Comparison of ENCODE assay signal across 23 mouse cellular contexts in genomic region chr7:143020764-143021163, GRCm38 (mm10). TPM values are rescaled to one million over a fixed set of nuclear protein-coding genes. Genes with fewer than 3 reads are reported as not detected.
DNase-seq lines count a peak whose midpoint lies in the region; ATAC-seq and TF ChIP-seq lines count a peak whose summit lies in the region.
"Had no signal": no experiment of that assay in that cellular context is flagged by ENCODE, and none has a peak within 500 bp of the region (broad histone marks: within the 10 kb centered on the region; RNA-seq: fewer than 3 reads in every experiment).

No protein-coding gene starts in this region.

- TF ChIP-seq POLR2A in heart, adult 2 months (IDR thresholded peaks at IDR 0.05; ENCODE audit: insufficient read depth, low read depth, low read length): no peak
- TF ChIP-seq POLR2A in MEL (IDR thresholded peaks at IDR 0.05; ENCODE audit: control insufficient read depth in 1 of 2, insufficient read depth in 1 of 2, low read depth in 1 of 2, low read length in 2 of 2, poor library complexity in 1 of 2): no peak

- DNase-seq in heart, adult 2 months: peak in 1 of 2 experiments; percentile 54
- DNase-seq in layer of hippocampus, adult 9-11 months: peak; percentile 82
- DNase-seq in layer of hippocampus, adult 9-10 months (ENCODE audit: low spot score): no peak
- peak; percentile 19 for DNase-seq in MEL (ENCODE audit: low read depth, low spot score)
- DNase-seq: adrenal gland, postnatal 10 days; cerebellum, adult 11-12 months; cerebellum, postnatal 25 days; embryo, embryonic 11 days; kidney, postnatal 25 days; layer of hippocampus, postnatal 36 days; liver; lung, adult 18-20 months; retina, postnatal 1 day; thymus, postnatal 25 days had no signal

- H3K79me2 ChIP-seq in heart, adult 2 months (replicated peaks; ENCODE audit: control insufficient read depth, insufficient read depth, low read length): no peaks in the 10 kb centered on the region
- no peaks in the 10 kb centered on the region for H3K79me2 ChIP-seq in MEL (ENCODE audit: control insufficient read depth, insufficient read depth, low read length, poor library complexity)

- TF ChIP-seq EP300 in heart, adult 2 months (IDR thresholded peaks at IDR 0.05; ENCODE audit: insufficient read depth, low read depth, low read length): no peak
- no peak for TF ChIP-seq EP300 in MEL (IDR thresholded peaks at IDR 0.05; ENCODE audit: low read depth in 1 of 2, low read length in 2 of 2)

- H3K27me3 ChIP-seq in heart, adult 2 months (ENCODE audit: control insufficient read depth, insufficient read depth, low read length): no peaks in the 10 kb centered on the region
- no peaks in the 10 kb centered on the region for H3K27me3 ChIP-seq in heart, embryonic 11.5 days (ENCODE audit: control insufficient read depth, insufficient read depth, low read length)
- H3K27me3 ChIP-seq in MEL (ENCODE audit: control insufficient read depth in 1 of 2, insufficient read depth in 2 of 2, low read length in 2 of 2): no peaks in the 10 kb centered on the region
- H3K27me3 ChIP-seq in intestine, embryonic 16.5 days (replicated peaks; ENCODE audit: control insufficient read depth, insufficient read depth, low read length): peaks cover 7% of the 10 kb centered on the region; the same call in 1 of the 2 replicates
- H3K27me3 ChIP-seq: forebrain, embryonic 12.5 days had no signal

- H3K27ac ChIP-seq in heart, adult 2 months: peak overlapping the region; percentile 27; the same call in 1 of the 2 replicates
- H3K27ac ChIP-seq in heart, embryonic 11.5 days (ENCODE audit: low read depth, low read length): no peak overlapping the region
- H3K27ac ChIP-seq in MEL (ENCODE audit: control insufficient read depth, low read depth, low read length): peak overlapping the region; percentile 41
- H3K27ac ChIP-seq in intestine, embryonic 16.5 days (ENCODE audit: low read length): no peak overlapping the region
- H3K27ac ChIP-seq: forebrain, embryonic 12.5 days; hindbrain, embryonic 10.5 days; hindbrain, postnatal 0 days had no signal

- peaks cover 10% of the 10 kb centered on the region for H3K4me1 ChIP-seq in heart, adult 2 months (ENCODE audit: control insufficient read depth, insufficient read depth, low read length)
- peaks cover 17% of the 10 kb centered on the region for H3K4me1 ChIP-seq in heart, embryonic 11.5 days (ENCODE audit: control insufficient read depth, insufficient read depth, low read length)
- peaks cover 27 to 52% of the 10 kb centered on the region in 2 experiments for H3K4me1 ChIP-seq in MEL (ENCODE audit: control insufficient read depth in 1 of 2, insufficient read depth in 2 of 2, low read length in 2 of 2)
- H3K4me1 ChIP-seq in intestine, embryonic 16.5 days (ENCODE audit: control insufficient read depth, insufficient read depth, low read length): peaks cover 20% of the 10 kb centered on the region

- H3K4me2 ChIP-seq in heart, embryonic 11.5 days: no peak overlapping the region
- no peak overlapping the region for H3K4me2 ChIP-seq in intestine, embryonic 16.5 days (ENCODE audit: low read depth, low read length)
- H3K4me2 ChIP-seq: forebrain, embryonic 12.5 days had no signal

- H3K36me3 ChIP-seq in heart, adult 2 months (ENCODE audit: control insufficient read depth, insufficient read depth, low read length): no peaks in the 10 kb centered on the region; the same call in 1 of the 2 replicates
- H3K36me3 ChIP-seq in heart, embryonic 11.5 days (ENCODE audit: control insufficient read depth, insufficient read depth, low read length): no peaks in the 10 kb centered on the region
- peaks cover 4 to 51% of the 10 kb centered on the region in 2 experiments; a peak in 3 of 4 replicates for H3K36me3 ChIP-seq in MEL (ENCODE audit: control insufficient read depth in 1 of 2, insufficient read depth in 2 of 2, low read length in 2 of 2)
- H3K36me3 ChIP-seq in intestine, embryonic 16.5 days (ENCODE audit: control insufficient read depth, insufficient read depth, low read length): no peaks in the 10 kb centered on the region

- no peak overlapping the region for H3K9ac ChIP-seq in heart, adult 2 months (ENCODE audit: low read depth, low read length)
- H3K9ac ChIP-seq in heart, embryonic 11.5 days (ENCODE audit: low read depth, low read length): no peak overlapping the region
- no peak overlapping the region; the same call in 1 of the 2 replicates for H3K9ac ChIP-seq in MEL (ENCODE audit: control insufficient read depth, low read depth, low read length, poor library complexity, severe bottlenecking)
- H3K9ac ChIP-seq in intestine, embryonic 16.5 days (ENCODE audit: low read depth, low read length): no peak overlapping the region
- H3K9ac ChIP-seq: forebrain, embryonic 12.5 days had no signal

- no peak for ATAC-seq in heart, embryonic 11.5 days (replicated peaks; ENCODE audit: insufficient number of reproducible peaks, low FRiP score, low TSS enrichment)
- peak; percentile 26 for ATAC-seq in inflammation-experienced regulatory T-cells, adult 6 months
- no peak for ATAC-seq in erythroid progenitor cell, adult 5-6 weeks (replicated peaks; ENCODE audit: low FRiP score, poor library complexity, severe bottlenecking)
- ATAC-seq in intestine, embryonic 16.5 days: no peak
- ATAC-seq: hindbrain, postnatal 0 days had no signal

- H3K4me3 ChIP-seq in heart, adult 2 months: no peak overlapping the region
- no peak overlapping the region for H3K4me3 ChIP-seq in heart, embryonic 11.5 days (ENCODE audit: low read depth, low read length)
- no peak overlapping the region for H3K4me3 ChIP-seq in MEL (ENCODE audit: control insufficient read depth in 1 of 2, insufficient read depth in 1 of 2, low read depth in 2 of 2, low read length in 2 of 2)
- no peak overlapping the region for H3K4me3 ChIP-seq in intestine, embryonic 16.5 days (ENCODE audit: low read length)
- H3K4me3 ChIP-seq: forebrain, embryonic 12.5 days; hindbrain, embryonic 10.5 days had no signal

- WGBS in heart, adult 2 months: 50% methylated on average over 3 of the region's 3 CpGs
- 78% methylated on average over 3 of the region's 3 CpGs for WGBS in heart, embryonic 11.5 days (ENCODE audit: insufficient replicate concordance)
- WGBS in intestine, embryonic 16.5 days: 74% methylated on average over 3 of the region's 3 CpGs

- H3K9me3 ChIP-seq in heart, embryonic 11.5 days (replicated peaks; ENCODE audit: control insufficient read depth, low read length): no peaks in the 10 kb centered on the region
- no peaks in the 10 kb centered on the region for H3K9me3 ChIP-seq in MEL (replicated peaks; ENCODE audit: insufficient read depth, low read length)
- H3K9me3 ChIP-seq in intestine, embryonic 16.5 days (ENCODE audit: control insufficient read depth, low read length): no peaks in the 10 kb centered on the region
- H3K9me3 ChIP-seq: forebrain, embryonic 12.5 days; hindbrain, embryonic 10.5 days had no signal

- TF ChIP-seq CTCF in heart, adult 2 months (IDR thresholded peaks at IDR 0.05): no peak
- TF ChIP-seq CTCF in MEL (IDR thresholded peaks at IDR 0.05 in 2 of 3, conservative IDR thresholded peaks at IDR 0.05 in 1 of 3; ENCODE audit: control insufficient read depth in 1 of 3, insufficient read depth in 1 of 3, low read depth in 2 of 3, low read length in 3 of 3, poor library complexity in 1 of 3, severe bottlenecking in 1 of 3): no peak

- TF ChIP-seq RAD21 in MEL (IDR thresholded peaks at IDR 0.05; ENCODE audit: low read depth, low read length): no peak

- intact Hi-C loops in heart, adult 2 months (cut with DNase I): loop anchor here (2.0 kb wide), 1 partner anchor 14 kb away; no protein-coding TSS in a partner anchor

RNA-seq across cellular contexts. Expression of gene Tspan32, which starts 15.9 kb away (rescaled TPM):
- 1 to 10 TPM in 1 of 2 experiments, under 1 TPM in 1; 0.44 to 1.3 TPM for total RNA-seq in heart, adult 2 months (2021)
- polyA plus RNA-seq in heart, adult 2 months (2012; rRNA removed): 1.8 and 1.9 TPM in 2 replicates
- polyA plus RNA-seq in heart, embryonic 11.5 days (2014; fragmentation: Nextera tagmentation; extraction: Ambion mirVana): 18.2 and 19.5 TPM in 2 replicates
- 159 and 205 TPM in 2 replicates for total RNA-seq in MEL (2012; rRNA removed)
- 100 to 1,000 TPM in 1 of 2 experiments, 10 to 100 TPM in 1; 53.5 to 212 TPM for polyA plus RNA-seq in MEL (2012; ENCODE audit: insufficient read depth in 1 of 2, insufficient read length in 2 of 2, low read depth in 1 of 2, low replicate concordance in 2 of 2, missing spikeins in 1 of 2)
- polyA plus RNA-seq in inflammation-experienced regulatory T-cells, adult 6 months (2017; shearing (Covaris generic)): 100 to 1,000 TPM; 280 to 663 (median 591) TPM
- 69.6 and 81.1 TPM in 2 replicates for total RNA-seq in erythroid progenitor cell, adult 5-6 weeks (2015; ENCODE audit: low replicate concordance)
- 47.7 and 48.9 TPM in 2 replicates for total RNA-seq in erythroid progenitor cell, adult 5-6 weeks (2017; ENCODE audit: low replicate concordance)
- 2.4 and 3.1 TPM in 2 replicates for polyA plus RNA-seq in intestine, embryonic 16.5 days (2015; fragmentation: Nextera tagmentation; extraction: Ambion mirVana)

RNA-seq across cellular contexts. Expression of gene Cd81, which starts 31.8 kb away (rescaled TPM):
- 100 to 1,000 TPM; 424 to 434 TPM for total RNA-seq in heart, adult 2 months (2021)
- polyA plus RNA-seq in heart, adult 2 months (2012; rRNA removed): 641 and 822 TPM in 2 replicates
- polyA plus RNA-seq in heart, embryonic 11.5 days (2014; fragmentation: Nextera tagmentation; extraction: Ambion mirVana): 632 and 701 TPM in 2 replicates
- 86.8 and 105 TPM in 2 replicates for total RNA-seq in MEL (2012; rRNA removed)
- 100 to 1,000 TPM in 1 of 2 experiments, not detected in 1; 133 TPM for polyA plus RNA-seq in MEL (2012; ENCODE audit: insufficient read depth in 1 of 2, insufficient read length in 2 of 2, low read depth in 1 of 2, low replicate concordance in 2 of 2, missing spikeins in 1 of 2)
- polyA plus RNA-seq in inflammation-experienced regulatory T-cells, adult 6 months (2017; shearing (Covaris generic)): 100 to 1,000 TPM; 237 to 292 (median 262) TPM
- total RNA-seq in erythroid progenitor cell, adult 5-6 weeks (2015; ENCODE audit: low replicate concordance): 102 and 110 TPM in 2 replicates
- total RNA-seq in erythroid progenitor cell, adult 5-6 weeks (2017; ENCODE audit: low replicate concordance): 92.2 and 202 TPM in 2 replicates
- polyA plus RNA-seq in intestine, embryonic 16.5 days (2015; fragmentation: Nextera tagmentation; extraction: Ambion mirVana): 391 and 421 TPM in 2 replicates

RNA-seq across cellular contexts. Expression of gene Tssc4, which starts 48.3 kb away (rescaled TPM):
- 10 to 100 TPM; 13.6 to 14.8 TPM for total RNA-seq in heart, adult 2 months (2021)
- polyA plus RNA-seq in heart, adult 2 months (2012; rRNA removed): 33.2 and 36.9 TPM in 2 replicates
- polyA plus RNA-seq in heart, embryonic 11.5 days (2014; fragmentation: Nextera tagmentation; extraction: Ambion mirVana): 36.2 and 48.4 TPM in 2 replicates
- 63.9 and 76.9 TPM in 2 replicates for total RNA-seq in MEL (2012; rRNA removed)
- polyA plus RNA-seq in MEL (2012; ENCODE audit: insufficient read depth in 1 of 2, insufficient read length in 2 of 2, low read depth in 1 of 2, low replicate concordance in 2 of 2, missing spikeins in 1 of 2): 10 to 100 TPM in 1 of 2 experiments, not detected in 1; 75.6 TPM
- polyA plus RNA-seq in inflammation-experienced regulatory T-cells, adult 6 months (2017; shearing (Covaris generic)): 10 to 100 TPM; 35.5 to 40.4 (median 37.4) TPM
- total RNA-seq in erythroid progenitor cell, adult 5-6 weeks (2015; ENCODE audit: low replicate concordance): 10.9 and 13.7 TPM in 2 replicates
- 6.2 and 21.0 TPM in 2 replicates for total RNA-seq in erythroid progenitor cell, adult 5-6 weeks (2017; ENCODE audit: low replicate concordance)
- polyA plus RNA-seq in intestine, embryonic 16.5 days (2015; fragmentation: Nextera tagmentation; extraction: Ambion mirVana): 67.9 and 74.7 TPM in 2 replicates

RNA-seq across cellular contexts. Expression of gene Ascl2, which starts 51.7 kb away (rescaled TPM):
- not detected for total RNA-seq in heart, adult 2 months (2021)
- 0.08 TPM in 1 of 2 replicates, not detected in the other for polyA plus RNA-seq in heart, adult 2 months (2012; rRNA removed)
- 0.42 and 0.44 TPM in 2 replicates for polyA plus RNA-seq in heart, embryonic 11.5 days (2014; fragmentation: Nextera tagmentation; extraction: Ambion mirVana)
- total RNA-seq in MEL (2012; rRNA removed): not detected in 2 replicates
- not detected for polyA plus RNA-seq in MEL (2012; ENCODE audit: insufficient read depth in 1 of 2, insufficient read length in 2 of 2, low read depth in 1 of 2, low replicate concordance in 2 of 2, missing spikeins in 1 of 2)
- polyA plus RNA-seq in inflammation-experienced regulatory T-cells, adult 6 months (2017; shearing (Covaris generic)): 1 to 10 TPM in 2 of 3 experiments, not detected in 1; 1.9 to 5.4 TPM
- total RNA-seq in erythroid progenitor cell, adult 5-6 weeks (2015; ENCODE audit: low replicate concordance): 1.4 TPM in 1 of 2 replicates, not detected in the other
- not detected in 2 replicates for total RNA-seq in erythroid progenitor cell, adult 5-6 weeks (2017; ENCODE audit: low replicate concordance)
- polyA plus RNA-seq in intestine, embryonic 16.5 days (2015; fragmentation: Nextera tagmentation; extraction: Ambion mirVana): 11.4 and 12.7 TPM in 2 replicates
- total RNA-seq: gastrocnemius, adult 8-10 months; left cerebral cortex, postnatal 25 days had no signal

Comparison
In these comparisons a context has a peak if more than half of its experiments do, and no peak if none do; other contexts are left out.
1. H3K27ac ChIP-seq: peak in heart, adult 2 months (single experiment) and MEL (single experiment); none in heart, embryonic 11.5 days (single experiment) and intestine, embryonic 16.5 days (single experiment).